In the genomic region with DNA sequence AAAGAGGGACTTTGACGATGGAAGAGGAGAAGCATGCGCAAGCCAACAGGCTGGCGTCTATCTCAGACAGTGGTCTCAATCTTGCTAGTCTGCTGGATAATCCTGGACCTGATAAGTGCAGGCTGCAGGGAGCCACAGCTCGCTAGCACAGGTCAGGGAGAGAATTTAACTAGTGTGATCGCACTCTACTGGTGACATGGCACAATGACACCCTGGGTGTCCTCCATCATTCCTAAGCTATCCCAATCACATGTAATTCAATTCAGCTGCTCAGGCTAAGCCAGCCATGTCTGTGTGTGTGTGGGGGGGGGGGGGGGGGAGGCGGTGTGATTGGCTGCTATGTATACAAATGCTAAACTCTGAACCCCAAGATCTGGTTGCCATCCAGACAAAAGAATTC, we compare ENCODE assay signal across 1 mouse cellular context.
TF ChIP-seq lines count a peak whose summit lies in the region.

No protein-coding gene starts in this region.

TF ChIP-seq in MEL, 35 proteins besides CTCF, POLR2A, EP300 and RAD21 (continued from another document):
- no peak for TF ChIP-seq RCOR1 (IDR thresholded peaks at IDR 0.05; ENCODE audit: low read depth, low read length)
- no peak for TF ChIP-seq ZNF384 (IDR thresholded peaks at IDR 0.05; ENCODE audit: low read depth, low read length)
- TF ChIP-seq NRF1 (IDR thresholded peaks at IDR 0.05; ENCODE audit: insufficient read depth, low read depth, low read length, poor library complexity, severe bottlenecking), result peak; percentile 49; the same call in 1 of the 2 replicates
- no peak for TF ChIP-seq GABPA (IDR thresholded peaks at IDR 0.05; ENCODE audit: low read depth, low read length)
- peak; percentile 45 for TF ChIP-seq SMC3 (IDR thresholded peaks at IDR 0.05; ENCODE audit: low read depth, low read length)
- TF ChIP-seq NELFE (IDR thresholded peaks at IDR 0.05; ENCODE audit: low read depth, low read length), result no peak
- no peak for TF ChIP-seq MAZ (IDR thresholded peaks at IDR 0.05; ENCODE audit: low read depth, low read length)
